Mouse (Mus musculus) skeletal muscle tissue, adult 2 months (tissue): Measurements from ENCODE around the gene Accs.

ENCODE experiments used
- DNase-seq: peaks from one replicate; pipeline ENCODE4 v3.0.0-alpha.2; 2012; ENCODE audit warnings: low read depth, low spot score

The Accs gene

DNA sequence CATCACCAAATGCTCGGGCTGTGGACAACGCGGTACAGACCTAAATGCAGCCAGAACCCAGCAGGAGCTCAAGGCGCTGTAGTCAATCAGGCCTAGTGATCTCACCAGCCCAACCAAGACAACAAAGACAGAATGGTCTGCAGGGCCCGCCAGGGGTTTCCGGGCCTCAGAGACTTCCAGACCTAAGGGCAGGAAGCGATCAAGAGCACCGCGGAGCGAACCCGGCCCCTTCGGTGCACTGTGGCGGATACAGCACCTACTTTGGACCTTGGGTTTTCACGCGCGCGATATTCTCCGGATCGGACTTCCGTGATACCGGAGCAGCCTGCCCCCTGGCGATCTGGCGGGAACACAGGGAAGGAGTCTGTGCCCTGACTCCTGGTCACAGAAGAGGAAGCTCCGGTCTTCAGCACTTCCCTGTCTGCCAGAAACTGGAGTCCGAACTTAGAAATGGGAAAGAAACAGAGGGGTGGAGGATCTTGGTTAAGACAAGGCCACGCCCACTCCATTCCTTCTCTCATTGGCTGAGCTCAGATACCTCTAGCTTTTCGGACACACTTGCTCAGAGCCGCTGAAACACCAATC lies at the start of gene Accs:
TSS of gene Accs (minus strand) at position 439 of the 585 bp plus-strand sequence.
- DNase-seq, result peak; percentile 74

DNA sequence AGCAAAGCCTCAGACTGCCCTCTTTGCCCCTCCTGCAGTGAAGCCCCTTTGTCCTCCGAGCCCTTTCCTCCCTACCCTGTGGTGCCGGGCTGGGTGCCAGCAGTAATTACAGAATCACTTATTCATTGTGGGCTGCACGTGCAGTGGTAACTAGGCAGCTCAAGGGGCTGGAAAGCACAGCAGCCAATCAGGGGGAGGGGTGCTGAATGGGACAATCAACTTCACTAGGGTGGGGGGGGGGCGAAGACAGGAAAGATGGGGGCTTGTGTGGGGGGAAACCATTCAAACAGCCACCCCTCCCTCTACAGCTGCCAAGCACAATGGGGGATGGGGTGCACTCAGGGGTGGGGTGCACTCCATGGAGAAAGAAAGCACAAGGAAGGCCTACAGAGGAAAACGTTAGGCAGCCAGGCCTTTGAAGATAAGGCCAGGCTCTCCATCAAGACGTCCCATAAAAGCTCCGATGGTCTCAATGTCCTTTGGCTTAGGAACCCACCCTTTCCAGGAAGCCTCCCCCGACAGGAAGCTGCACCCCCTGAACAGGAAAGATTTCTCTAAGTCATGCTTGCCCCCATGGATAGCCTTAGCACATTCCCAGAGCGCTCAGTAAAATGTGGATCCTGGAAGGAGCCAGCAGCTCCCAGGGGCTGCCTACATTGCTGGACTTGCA lies 42.0 kb upstream of the Accs start:
- no peak for DNase-seq

DNA sequence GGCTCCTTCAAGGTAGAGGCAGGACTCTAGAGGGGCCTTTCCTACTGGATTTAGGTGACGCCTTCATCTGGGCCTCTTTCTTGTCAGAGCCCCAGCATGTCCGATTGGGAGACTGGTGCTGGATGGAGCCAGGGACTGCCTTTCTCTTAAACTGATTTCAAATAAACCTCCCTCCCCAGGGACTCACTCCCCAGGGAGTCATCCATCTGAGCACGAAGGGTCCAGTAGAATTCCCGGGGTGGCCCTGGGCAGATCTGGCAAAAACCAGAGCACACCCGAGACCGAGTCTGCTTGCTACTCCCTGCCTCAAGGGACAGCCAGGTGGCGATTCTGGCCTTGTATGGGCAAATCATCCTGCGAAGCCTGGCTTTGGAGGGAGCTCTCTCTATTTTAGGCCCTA lies 40.4 kb upstream of the Accs start:
- DNase-seq, result no peak

DNA sequence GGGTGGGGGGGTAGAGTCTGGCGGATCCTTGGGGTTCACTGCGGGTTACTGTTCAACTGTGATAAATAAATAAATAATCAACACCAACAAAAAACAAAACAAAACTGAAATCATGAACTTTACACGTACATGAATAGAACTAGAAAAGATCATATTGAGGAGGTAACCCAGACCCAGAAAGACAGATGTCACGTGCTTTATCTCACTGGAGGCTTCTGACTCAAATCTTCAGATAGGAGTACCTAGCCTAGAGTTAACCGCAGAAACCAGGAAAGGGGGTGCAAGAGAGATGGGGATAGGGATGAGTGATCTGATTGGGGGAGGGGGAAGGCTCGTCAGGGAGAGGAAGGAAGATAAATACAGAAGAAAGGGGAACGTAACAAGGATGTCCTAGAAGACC lies 39.3 kb upstream of the Accs start:
- no peak for DNase-seq

DNA sequence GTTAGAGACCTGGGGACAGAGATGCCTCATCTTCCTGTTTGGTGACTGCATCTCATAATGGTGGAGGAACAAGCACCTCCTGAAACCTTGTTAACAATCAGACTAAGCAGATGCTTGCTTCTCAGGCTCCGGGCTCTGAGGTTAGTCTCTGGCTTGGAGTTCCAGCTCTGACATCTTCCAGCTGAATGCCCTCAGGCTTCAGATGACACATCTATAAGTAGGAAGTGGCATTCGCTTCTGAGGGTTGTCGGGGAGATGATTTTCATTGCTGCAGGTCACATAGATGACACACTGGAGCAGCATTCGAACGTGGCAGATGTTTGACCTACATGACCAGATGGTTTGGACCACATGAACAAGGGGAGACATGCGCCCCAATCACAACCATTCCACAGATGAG lies 38.6 kb upstream of the Accs start:
- DNase-seq, result no peak

GRCm38 (mm10) chr2:93887273-93887672 lies 37.5 kb upstream of the Accs start:
- no peak for DNase-seq

DNA sequence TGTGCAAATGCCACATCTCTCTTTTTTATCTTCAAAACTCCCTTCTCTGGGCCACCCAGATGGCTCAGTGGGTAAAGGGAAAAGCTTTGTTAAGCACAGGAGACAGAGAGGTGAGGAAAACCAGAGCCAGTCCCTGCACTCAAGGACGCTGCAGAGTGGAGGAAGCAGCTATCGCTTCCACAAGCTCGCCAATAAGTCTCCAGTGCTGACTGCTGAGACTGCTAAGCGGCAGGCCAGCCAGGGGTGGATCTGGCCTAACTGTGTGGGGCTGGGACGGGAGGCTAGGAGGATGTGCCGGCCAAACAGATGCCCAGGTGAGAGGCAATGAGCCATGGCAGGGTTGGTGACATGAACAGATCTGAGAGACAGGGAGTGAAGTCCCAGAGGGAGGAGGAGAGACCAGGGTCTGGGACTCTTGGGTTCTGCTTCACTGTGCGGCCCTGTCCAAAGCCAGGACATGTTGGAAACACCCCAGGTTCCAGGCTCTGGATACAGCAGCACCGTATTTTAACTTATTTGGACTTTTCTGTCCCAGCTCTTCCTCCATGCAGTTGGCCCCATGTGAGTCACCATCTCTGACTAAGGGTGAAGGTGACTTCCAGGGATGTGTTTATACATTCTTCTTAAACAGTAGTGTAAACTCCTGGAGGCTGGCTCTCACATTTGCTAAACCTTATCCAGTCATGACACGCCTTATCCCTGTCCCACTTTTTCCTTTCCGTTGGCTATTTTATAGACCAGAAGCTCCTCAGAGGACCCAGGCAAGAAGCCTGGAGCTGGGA lies 36.5 kb upstream of the Accs start:
- DNase-seq, result no peak

GRCm38 (mm10) chr2:93883066-93883465 lies 33.3 kb upstream of the Accs start:
- DNase-seq, result no peak

DNA sequence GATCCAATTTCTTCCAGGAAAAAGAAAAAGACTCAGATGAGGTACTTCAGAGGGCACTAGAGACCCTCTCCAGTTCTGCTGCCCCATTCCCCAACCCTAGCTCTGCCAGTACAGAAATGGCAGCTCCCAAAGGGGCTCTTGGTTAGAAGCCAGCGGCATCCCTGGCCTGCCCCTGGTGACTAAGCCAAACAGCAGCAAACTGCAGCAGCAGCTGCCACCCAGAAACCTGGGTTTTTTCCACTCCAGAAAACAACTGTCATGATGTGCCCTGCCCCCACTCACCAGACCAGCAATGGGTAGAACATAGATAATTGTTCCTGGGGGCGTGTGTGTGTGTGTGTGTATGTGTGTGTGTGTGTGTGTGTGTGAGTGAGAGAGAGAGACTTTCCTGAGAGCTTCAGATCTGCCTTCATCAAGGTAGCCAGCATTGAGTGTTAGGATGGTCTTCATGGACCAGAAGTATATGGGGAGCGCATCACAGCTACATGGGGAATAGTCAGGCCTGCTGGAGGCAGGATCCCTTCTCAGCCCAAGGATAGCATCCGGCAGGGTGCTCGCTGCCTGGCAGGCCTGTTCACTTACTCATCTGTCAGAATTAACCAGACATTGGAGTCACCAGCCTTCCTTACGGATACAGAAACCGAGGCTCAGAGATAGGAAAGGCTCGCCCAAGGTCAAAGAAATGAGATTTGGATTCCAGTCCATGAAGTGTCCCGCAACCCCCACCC lies 32.1 kb upstream of the Accs start:
- DNase-seq, result no peak

DNA sequence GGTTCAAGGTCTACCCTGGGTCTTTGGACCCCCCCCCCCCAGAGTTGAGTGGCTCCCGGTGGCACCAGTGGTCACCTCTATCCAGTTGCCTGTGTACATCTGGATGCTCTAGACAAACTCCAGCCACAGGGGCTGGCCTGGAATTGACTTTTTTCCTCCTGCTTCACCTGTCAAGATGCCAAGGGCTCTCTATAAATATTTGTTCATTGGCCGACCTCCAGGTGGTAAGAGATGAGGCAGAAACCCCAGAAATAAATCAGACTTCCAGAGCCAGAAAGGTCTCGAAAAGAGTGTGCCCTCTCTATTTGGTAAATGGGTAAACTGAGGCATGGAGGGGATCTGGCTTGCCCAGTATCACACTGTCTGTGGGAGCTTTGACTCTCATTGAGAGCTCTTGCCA lies 31.2 kb upstream of the Accs start:
- no peak for DNase-seq

- DNase-seq, result no peak
Measured at GRCm38 (mm10) chr2:93880450-93880849, 30.7 kb upstream of the Accs start.

DNA sequence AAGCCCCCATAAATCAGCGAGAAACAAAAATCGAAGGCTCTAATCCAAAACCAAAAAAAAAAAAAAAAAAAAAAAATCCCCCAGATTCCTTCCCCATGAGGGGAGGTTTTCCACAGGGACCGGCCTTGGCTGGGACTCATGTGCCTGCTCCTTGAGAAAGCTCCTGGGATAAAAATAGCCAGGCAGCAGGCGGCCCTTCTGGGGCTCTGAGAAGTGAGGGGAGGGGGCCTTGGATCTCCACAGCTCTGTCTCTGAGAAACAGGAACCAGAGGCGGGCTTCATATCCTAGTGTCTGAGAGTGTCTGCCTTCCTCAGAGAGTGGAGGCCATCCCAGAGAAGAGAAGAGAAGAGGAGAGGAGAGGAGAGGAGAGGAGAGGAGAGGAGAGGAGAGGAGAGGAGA lies 27.3 kb upstream of the Accs start:
- no peak for DNase-seq

- DNase-seq, result no peak
Measured at GRCm38 (mm10) chr2:93874606-93875005, 24.9 kb upstream of the Accs start.

DNA sequence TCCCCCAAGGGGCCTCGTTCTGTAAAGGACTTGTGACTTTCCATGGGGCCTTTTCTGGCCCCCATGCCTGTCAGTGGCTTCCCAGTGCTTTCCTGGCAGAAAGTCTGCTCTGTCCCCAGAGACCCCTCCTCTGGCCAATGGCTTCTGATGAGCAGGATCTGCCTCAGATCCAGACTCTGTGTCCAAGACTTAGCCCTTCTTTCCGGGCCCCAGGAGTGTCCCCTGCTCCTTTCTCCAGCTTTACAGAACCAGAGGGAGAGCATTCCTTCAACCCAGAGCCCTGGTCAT lies 24.4 kb upstream of the Accs start:
- peak; percentile 31 for DNase-seq

- no peak for DNase-seq
Measured at GRCm38 (mm10) chr2:93873449-93874226, 23.9 kb upstream of the Accs start.

- no peak for DNase-seq
Measured at GRCm38 (mm10) chr2:93872257-93872656, 22.5 kb upstream of the Accs start.

DNA sequence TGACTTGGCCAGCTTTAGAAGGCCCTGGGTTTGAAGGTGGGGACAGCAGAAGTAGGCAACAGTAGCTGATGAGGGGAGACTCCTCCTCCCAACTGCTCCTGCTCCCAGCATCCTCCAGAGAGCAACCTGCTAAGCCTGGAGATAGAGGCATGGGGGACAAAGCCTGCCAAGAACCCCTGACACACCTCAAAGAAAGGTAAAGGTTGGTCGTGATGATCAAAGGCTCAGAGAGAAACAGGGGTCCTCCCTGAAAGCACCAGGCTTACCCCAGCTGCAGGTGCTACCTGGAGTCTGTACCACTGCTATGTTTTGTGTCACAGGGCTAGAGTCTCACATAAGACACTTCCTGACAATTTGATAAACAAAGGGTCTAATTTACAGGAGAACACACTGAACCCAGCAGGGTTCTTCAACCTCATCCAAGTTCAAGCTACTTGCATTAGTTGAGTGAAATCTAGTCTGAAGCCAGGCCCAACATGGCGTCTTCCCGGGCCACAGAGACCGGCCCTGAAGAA lies 21.7 kb upstream of the Accs start:
- DNase-seq, result no peak

DNA sequence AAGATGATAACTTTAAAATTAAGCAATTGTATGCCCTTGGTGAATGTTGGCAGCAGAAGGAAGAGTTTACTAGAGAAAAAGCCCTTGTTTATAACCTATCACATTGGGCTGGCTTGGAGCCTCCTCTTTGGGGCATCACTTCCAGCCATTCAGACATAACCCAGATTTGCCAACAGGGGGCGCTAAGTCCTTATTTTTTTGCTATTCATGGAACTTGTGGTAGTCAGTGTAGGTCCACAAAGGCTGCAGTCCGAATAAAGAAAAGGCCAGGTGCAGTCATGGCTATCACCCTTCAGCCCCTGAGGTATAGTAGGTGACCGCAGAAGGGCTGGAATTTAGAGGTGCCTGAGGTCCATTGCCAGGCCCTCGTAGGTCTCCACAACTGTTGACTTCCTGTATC lies 21.1 kb upstream of the Accs start:
- peak; percentile 58 for DNase-seq

DNA sequence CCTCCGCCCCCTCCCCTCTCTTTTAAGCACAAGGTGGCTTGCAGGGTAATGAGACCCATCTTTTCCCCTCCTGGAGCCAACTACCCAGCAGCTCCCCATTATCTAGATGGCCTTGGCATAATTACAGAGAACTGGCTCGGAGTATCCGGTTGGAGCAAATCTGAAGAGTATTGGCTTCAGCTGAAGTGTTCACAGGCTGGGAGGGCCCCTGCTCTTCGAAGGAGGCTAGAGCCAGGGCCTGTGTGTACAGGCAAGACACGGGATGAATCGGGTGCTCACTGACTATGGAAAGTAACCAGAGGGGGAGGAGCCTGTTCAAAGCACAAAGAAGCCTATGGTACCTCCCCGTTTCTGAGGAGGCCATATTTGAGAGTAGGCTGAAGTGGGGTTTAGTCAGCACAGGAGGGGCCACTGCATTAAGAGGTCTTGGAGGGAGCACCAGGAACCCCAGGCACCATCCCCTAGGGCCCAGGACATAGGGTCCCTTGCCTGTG lies 19.4 kb upstream of the Accs start, which contains the start of gene Accsl:
TSS of gene Accsl (minus strand) at position 51 of the 494 bp plus-strand sequence.
- no peak for DNase-seq

- DNase-seq, result no peak
Measured at GRCm38 (mm10) chr2:93868566-93868965, 18.8 kb upstream of the Accs start.

GRCm38 (mm10) chr2:93863229-93863628 lies 13.5 kb upstream of the Accs start:
- no peak for DNase-seq
